Mouse (Mus musculus) heart, postnatal 10 days (tissue): ENCODE measurements around the gene Mylk4. TPM values are rescaled to one million over a fixed set of nuclear protein-coding genes. Genes with fewer than 3 reads are reported as not detected.

Experiments used
- DNase-seq, 2 experiments: peaks; one replicate each; pipeline ENCODE4 v3.0.0; 2021
- intact Hi-C: fragments of 180-260 bp; cut with DNase I; formaldehyde crosslinking; loops from one replicate; pipeline ENCODE4 v1.15.1; 2025
- total RNA-seq, 2 experiments: library from RNA; stranded (reverse); gene quantifications; 2 replicates each; pipeline ENCODE4 v1.2.3; 2021

The Mylk4 gene
- total RNA-seq, 2 experiments from 2014 or later, result 109 to 127 TPM

DNA sequence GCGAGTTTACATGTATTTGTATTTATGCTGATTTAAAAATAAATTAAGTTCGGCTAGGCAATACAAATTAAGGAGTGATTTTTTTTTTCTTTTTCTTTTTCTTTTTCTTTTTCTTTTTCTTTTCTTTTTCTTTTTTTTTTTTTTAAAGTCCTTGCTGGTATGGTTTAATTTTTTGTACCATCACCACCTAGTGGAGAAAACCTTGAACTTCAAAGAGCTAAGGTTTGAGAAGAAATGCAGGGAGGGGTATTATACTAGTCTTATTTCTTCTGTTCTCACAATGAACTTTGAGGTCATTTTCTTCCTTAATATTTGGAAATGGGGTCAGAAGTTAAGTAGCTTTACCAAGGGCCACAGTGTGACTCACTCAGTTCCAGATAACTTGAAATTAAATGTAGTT lies 15.4 kb upstream of the Mylk4 start:
- no peak for DNase-seq
- intact Hi-C loops, result no loop called here

DNA sequence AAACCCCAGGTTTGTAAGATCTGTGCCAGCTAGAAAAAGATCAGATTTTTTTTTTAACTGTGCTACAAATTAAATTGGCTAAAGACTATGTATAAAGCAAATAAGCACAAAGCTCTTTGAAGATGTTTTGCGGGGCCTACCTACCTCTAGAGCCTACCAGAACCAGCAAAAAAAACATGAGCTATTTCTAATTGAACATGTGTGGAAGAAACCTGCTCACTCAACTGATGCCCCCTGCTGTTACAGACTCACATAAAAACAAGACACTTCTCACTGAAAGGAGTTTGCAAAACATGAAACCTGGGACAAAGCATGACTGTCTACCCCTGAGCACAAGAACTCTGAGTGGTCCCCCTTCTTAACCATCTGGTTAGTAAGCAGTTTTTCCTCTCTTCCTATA lies 13.3 kb upstream of the Mylk4 start:
- intact Hi-C loops, result loop anchor here (1.0 kb wide), 1 partner anchor 28 kb away; no protein-coding TSS in a partner anchor

DNA sequence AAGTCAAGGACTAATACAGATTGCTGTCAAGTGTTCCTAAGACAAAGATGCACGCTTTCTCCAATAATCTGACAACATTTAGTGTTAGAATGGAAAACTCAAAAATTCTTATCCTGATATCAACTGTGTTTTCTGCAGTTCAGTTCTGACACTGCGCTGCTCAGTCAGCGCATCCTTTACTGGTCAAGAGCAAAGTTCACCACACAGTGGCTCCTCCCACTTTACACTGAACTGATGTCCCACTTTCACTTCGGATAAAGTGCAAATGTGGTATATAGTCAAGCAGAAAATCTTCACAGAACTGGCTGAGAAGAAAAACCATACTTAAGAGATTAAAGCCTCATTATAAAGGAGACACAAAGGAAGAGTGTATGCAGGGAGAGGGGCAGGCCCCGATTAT lies 11.4 kb upstream of the Mylk4 start:
- DNase-seq, result no peak
- intact Hi-C loops, result no loop called here

More for the DNA sequence above, 13.3 kb upstream of the Mylk4 start:
- DNase-seq, result no peak

DNA sequence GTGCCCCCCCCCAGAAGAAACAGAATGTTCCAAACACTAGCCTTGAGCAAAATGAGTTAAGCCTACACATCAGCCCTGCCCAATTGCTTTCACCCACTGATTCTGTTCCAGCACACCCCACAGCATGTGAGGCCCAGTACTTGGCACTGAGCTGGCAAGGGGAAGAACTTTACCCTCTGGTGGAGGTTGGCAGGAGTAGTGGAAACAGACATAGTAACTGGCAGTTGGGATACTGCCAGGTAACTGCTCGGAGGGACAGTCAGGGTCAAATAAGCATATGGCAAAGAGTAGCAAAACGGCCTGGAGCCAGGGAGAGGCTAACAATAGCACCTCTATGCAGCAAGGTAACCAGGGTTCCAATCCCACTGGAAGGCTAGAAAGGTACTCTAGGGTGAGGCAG lies 10.9 kb upstream of the Mylk4 start:
- intact Hi-C loops, result no loop called here
- peak; percentile 79 to 87 for DNase-seq

DNA sequence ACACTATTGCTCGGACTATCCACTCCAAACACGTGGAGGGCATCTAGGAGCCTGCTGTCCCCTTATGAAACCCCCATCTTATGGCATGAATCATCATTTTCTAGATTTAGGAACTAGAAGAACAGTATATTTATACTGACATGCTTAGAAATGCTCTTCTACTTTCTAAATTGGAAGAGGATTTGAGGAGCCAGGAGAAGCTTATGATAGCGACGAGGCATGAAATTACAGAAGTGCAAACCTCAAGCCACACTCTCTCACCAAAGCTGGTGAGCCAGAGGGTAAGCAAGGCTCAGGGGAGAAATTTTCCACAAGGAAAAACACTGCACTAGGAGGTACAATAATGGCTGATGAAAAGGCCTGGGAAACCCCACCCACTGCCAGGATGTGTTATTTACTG lies 6.0 kb upstream of the Mylk4 start:
- intact Hi-C loops, result no loop called here

DNA sequence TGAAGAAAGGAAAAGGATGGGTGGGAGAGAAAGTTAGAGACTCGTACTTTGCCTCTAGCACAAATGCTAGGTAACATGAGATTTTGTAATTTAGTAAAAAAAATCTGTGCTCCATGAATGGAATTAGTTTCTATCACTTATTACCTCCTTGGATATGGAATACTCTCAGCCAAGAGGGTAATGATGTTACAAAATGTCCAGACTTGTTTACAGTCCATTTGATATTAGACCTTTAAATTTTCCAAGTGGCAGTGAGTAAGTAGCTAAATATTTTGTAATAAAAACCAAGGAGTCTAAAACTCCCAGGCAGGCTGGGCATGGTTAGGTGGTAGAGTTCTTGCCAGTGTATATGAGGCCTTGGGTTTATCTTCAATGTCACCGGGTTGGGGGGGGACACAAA lies 3.8 kb upstream of the Mylk4 start:
- intact Hi-C loops, result no loop called here
- DNase-seq, result no peak

More for the DNA sequence above, 6.0 kb upstream of the Mylk4 start:
- DNase-seq, result no peak

DNA sequence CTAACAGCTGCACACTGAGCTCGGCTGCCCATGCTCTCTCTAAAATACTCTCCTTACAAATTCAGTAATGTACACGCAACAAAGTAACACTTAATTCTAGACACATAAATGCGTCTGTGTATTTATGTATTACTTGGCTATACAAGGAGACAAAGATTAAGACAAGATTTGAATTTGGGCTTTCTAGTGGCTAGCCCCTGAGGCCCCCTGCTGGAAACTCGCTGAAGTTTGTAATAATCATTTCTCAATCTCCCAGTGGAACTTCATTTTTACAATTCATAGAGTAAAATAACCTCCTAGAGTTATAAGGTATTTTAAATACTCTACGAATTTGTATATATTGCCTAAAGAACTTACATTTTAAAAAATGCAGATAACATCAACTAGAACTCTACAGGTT lies 699 bp downstream of the Mylk4 start:
- no peak for DNase-seq
- intact Hi-C loops, result no loop called here

DNA sequence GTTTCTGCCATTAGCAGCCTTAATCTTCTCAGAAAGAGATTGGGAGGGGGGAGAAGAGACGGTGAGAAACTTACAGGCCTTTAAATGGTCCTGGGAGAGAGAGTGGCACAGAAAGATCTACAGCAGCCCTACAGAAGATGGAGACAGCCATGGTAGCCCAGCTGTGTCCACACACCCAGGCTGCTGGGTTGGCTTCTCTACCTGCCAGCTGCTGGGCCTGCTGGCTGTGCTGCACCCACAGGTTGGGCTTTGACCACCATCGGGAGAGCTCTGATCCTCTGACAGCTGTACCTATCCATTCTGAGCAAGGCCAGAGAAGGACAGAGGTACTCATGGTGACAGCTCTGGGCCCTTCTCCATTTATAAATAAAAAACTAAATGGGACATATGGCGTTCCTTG lies 4.9 kb downstream of the Mylk4 start:
- intact Hi-C loops, result no loop called here
- DNase-seq, result no peak

DNA sequence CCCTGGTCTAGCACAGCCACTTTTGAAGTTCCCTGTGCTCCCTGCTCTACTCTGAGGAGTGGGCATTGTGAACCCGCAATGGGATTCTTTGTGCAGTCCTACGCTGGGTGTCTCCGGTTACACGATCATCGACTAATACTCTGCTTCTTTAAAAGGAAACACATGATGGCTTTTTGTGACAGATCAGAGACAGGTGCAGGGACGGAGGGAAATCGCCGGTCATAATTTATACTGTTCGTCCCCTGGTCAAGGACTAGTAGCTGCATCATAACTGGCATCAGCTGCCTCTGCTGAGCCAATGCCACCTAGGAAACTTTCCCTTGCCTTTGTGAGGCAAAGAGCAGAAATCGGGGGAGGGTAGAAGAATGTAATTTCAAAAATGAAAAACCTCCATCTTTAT lies 7.4 kb downstream of the Mylk4 start:
- peak; percentile 50 to 64 for DNase-seq
- intact Hi-C loops, result no loop called here

DNA sequence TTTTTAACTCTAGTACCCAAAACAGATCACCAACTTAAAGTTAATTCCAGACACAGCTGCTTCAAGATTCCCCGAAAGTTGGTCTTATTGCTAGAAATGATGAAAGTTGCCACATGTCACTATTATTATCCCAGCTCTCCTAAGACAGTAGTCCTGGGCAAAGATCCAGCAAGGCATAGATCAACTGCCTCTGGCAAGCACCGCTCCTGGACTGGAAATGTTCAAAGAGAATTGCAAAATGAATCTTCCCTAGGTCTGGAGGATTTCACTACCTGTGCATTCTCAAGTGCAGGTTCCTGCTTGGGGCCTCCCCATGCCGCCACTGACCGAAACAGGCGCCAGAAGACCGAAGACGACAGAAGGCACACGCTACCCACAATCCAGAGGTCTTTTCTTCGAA lies 7.9 kb downstream of the Mylk4 start:
- peak in 1 of 2 experiments; percentile 38 for DNase-seq
- intact Hi-C loops, result no loop called here

DNA sequence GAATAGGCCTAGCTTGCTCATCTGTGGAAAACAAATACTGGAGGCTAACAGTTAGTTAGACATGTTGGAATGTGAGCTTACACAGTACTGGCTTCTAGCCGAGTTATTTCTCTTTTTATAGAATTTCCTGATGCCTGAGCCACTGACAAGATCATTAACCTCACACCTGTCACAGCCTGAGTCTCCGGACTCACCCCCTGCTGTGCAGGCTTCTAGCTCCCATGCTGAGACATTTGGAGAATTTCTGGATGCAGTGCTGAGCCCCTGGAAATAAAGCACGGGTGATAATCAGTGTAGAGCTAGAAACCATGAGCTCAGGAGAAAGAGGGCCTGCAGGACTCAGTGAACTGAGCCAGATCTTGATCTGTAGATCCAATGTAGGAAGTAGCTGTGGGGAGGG lies 13.8 kb downstream of the Mylk4 start:
- DNase-seq, result no peak
- intact Hi-C loops, result loop anchor here (1.0 kb wide), 1 partner anchor 27 kb away; no protein-coding TSS in a partner anchor

DNA sequence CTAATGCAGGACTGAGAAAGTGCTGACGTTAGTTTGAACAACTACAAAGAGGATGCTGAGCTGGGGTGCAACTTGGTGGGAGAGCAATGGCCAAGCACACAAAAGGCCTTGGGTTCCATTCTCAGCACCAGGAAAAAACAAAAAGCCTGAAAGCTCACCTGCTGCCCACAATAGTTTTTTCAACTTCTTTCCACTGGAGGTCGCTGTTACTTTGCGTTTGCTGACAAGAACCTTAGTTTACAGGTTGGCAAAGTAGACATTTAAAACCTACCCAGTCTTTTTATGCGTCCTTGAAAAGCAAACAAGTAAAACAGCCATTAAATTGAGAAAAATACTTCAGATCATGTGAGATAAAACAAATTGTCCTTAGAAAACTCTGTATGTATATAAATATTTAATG lies 15.7 kb downstream of the Mylk4 start:
- intact Hi-C loops, result no loop called here
- DNase-seq, result peak; percentile 70 to 80

DNA sequence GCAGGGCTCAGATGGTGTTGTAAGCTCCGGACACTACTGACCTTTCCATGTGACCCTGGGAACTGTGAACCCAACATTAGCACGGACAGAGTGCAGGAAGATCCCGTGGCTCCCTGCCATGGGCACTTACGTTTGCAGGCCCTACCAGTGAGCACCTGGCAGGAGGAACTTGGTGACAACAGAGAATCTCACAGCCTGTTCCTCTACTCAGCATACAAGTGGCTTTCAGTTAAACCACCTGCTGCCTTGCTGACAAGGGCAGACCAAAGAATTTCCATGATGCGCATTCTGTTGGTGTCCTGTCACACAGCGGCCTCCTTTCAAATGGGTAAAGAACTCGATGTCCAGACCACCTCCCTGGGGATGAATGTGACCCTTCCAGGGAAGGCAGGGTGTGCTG lies 19.3 kb downstream of the Mylk4 start:
- peak; percentile 78 to 83 for DNase-seq
- intact Hi-C loops, result no loop called here

DNA sequence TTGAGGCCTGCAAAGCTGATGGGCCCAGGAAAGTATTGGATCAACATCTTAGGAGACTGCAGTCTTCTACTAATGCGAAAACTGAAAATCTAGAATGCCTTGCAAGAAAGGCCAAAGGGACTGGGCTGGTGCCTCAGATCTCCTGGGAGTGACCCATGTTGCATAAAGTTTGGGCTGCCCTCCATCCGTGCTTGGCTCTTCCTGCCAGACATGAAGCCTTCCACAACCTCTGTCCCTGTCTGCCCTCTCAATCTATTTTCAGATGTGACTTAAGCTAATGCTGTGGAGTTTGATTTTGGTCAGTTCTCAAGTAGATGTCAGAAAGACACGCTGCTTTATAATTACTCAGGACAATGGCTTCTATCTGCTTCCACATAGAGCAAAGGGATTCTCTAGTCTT lies 20.6 kb downstream of the Mylk4 start:
- DNase-seq, result peak; percentile 79 to 81
- intact Hi-C loops, result no loop called here

DNA sequence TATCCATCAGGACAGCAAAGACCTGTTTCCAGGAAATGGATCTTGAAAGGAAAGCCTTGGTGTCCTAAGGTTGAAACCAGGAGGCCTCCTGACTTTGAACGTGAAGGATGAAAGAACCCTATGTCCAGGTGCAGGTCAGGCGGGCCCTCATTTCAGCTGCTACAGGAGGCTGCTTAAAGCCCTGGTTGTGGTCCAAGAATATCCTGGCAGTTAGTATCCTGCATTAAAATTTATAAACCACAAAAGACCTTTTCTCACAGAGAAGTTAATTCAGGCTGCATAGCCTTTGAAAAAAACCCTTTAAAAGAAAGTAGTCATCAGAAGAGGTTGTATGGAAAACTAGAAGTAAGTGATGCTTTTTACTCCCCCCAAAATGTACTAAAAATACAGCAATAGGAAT lies 23.0 kb downstream of the Mylk4 start:
- no peak for DNase-seq
- intact Hi-C loops, result no loop called here

DNA sequence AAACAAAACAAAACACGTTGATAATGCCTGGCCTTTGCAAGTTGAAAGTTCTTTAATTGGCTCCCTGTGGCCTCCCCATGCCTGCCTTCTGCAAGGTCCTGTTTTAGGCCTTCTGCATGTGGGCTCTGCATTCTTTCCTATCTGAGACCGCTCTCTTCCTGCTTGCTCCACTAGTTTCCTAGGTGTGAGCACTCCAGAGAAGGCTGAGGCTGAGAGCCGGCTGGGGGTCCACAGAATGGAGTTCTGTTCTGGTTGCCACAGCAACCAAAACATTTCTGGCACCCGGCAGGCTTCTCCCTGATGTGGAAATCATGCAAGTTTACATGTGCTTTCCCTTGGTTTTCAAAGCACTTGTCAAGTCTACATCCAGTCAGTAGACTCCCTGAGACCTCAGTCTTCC lies 24.7 kb downstream of the Mylk4 start:
- intact Hi-C loops, result no loop called here
- DNase-seq, result no peak

DNA sequence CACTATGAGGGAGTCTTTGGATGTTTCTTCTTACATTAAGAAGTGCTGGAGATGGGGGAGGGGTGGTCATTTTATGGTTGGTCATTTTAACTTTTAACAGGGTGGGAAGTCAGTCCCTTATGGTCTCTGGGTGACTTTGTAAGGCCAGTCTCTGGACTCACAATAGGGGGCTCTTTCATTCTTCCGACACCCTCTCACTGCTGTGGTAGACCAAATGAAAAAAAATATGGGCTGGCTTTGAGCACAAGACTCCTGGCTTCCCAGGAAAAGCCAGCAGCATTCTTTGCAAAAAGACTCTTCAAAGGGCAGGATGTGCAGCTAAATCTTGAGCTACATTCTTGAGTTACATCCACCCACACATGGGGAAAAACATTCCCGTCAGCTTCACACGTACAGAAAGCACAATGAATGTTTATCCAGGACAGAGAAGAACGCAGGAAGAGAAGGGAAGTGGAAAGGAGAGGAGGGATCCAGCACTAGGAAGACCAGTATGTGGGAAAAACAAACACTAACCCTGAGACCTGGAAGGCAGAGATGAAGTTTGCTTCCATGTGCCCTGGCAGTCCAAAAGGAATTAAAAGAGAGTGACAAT lies 31.6 kb downstream of the Mylk4 start:
- no peak for DNase-seq
- intact Hi-C loops, result no loop called here

DNA sequence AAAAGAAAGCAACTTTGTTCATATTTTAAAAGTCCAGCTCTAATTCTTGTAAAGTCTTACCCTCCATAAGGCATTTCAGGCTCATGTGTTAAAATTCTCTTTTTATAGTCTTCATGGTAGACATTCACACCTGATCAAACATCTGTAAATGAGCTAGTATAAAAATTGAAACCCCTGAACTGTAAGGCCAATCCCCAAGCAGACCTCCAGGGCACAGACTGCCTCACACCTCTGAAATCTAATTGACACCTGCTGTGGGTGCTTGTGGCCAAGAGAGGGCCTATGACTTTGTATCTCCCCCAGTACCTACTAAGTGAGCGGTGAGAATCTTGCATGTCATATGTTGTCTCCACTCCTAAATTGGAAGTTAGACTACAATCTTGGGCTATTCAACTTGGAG lies 33.2 kb downstream of the Mylk4 start:
- intact Hi-C loops, result no loop called here
- no peak for DNase-seq

DNA sequence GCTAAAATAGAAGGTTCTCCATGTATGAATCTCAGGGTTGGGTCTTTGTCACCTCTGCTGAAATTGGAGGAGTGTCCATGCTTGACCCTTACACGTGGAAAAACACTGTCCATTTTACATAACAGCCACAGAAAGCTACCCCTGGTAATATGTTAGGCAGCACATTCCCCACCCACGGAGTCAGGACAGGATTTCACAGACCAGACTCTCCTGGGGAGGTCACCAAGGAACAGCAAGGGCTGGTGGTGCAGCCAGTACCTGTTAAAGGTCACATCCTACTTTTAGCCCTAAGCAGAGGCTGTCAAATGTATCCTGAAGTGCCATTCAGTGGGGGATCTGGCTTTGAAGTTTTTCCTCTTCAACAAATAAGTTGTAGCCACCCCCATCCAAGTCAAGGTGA lies 35.3 kb downstream of the Mylk4 start:
- intact Hi-C loops, result no loop called here

DNA sequence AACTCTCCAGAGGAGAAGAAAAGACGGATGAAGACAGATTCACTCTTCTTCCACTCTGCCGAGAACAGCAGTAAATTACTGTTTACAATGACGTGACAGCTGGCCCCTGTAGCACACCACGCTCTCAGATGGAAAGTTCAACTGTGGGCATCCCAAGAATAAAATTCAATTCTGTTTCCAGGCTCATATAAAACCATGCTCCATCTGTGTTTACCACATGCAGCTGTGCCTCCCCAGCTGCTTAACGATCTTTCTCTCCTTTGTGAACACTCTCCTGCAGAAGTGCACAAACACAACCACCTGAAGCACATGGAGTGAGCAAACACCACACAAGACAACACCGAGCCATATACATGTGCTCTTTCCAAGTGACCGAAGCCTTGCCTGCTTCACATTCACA lies 42.6 kb downstream of the Mylk4 start:
- intact Hi-C loops, result no loop called here
- DNase-seq, result no peak

More for the DNA sequence above, 35.3 kb downstream of the Mylk4 start:
- DNase-seq, result no peak

DNA sequence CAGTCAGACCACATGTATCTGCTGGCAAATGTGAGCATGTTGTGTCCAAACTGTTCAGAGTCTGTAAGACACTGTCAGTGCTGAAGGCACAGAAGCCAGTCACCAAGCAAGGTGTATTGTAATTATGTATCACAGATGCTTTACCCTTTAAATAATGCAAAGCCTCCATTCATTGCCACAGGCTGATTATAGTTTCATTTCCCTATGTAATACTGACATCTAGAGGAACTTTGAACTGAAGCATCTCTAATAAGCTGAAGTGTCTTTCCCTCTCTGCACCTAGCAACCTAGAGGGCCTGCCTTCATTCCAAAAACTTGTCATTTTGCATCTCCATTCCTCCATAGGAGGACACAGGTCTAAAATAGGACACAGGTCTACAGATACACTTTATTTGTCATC lies 52.5 kb downstream of the Mylk4 start:
- intact Hi-C loops, result loop anchor here (5.0 kb wide), 1 partner anchor 929 kb away; no protein-coding TSS in a partner anchor

DNA sequence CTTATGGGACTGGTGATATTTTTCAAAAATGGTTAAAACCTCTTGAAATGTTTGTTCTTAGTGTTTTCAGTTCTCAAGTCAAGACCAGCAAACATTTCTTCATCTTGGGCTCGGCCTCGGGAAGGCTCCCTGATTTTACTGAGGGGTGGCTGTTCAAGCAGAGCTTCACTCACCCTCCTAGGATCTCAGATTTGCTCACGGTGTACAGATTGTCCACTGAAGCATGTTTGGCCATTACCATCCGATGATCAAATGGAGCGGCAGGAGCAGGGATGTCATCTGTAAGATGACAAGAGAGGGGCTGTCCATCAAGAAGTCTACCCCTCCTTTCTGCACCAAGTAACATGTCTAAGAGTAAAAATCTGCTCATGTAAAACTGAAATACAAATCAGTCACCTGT lies 59.1 kb downstream of the Mylk4 start:
- intact Hi-C loops, result no loop called here
- no peak for DNase-seq

More for the DNA sequence above, 52.5 kb downstream of the Mylk4 start:
- no peak for DNase-seq

DNA sequence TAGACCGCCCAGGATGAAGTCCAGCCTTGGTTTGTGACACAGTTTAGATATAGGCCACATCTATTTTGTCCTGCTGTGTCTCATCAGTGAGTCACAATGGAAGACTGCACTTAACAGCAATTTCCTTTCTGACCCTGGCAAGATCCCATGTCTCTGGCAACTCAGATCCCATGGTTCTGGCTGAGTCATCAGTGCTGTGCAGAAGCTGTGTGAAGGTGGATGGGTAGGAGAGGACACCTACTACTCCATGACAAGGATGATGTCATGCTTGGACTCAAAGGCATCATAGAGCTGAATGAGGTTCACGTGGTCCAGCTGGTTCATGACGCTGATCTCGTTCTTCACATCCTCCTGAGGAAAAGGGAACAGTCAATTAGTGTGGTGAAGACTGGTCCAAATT lies 62.0 kb downstream of the Mylk4 start:
- intact Hi-C loops, result no loop called here
- no peak for DNase-seq
